Mouse (Mus musculus) MEL (cell line): ENCODE data around the gene Rbm15b.

ENCODE experiments used
- CTCF ChIP-seq, 3 experiments: IDR thresholded peaks in 2 of 3; conservative IDR thresholded peaks in 1 of 3; 2 replicates each; pipeline ENCODE4 v1.5.1; 2011 to 2012; ENCODE audit warnings: low read length in 3 of 3, low read depth in 2 of 3, mild to moderate bottlenecking in 2 of 3, improper control_type of control experiment in 1 of 3, inconsistent platforms in 1 of 3, mixed read lengths in 1 of 3, moderate library complexity in 1 of 3; ENCODE audit not compliant: control insufficient read depth in 1 of 3, insufficient read depth in 1 of 3, poor library complexity in 1 of 3, severe bottlenecking in 1 of 3
- E2F4 ChIP-seq: IDR thresholded peaks from 2 replicates; pipeline ENCODE4 v1.6.1; 2011; ENCODE audit warnings: low read depth, low read length, improper control_type of control experiment, borderline replicate concordance
- ELF1 ChIP-seq: IDR thresholded peaks from 2 replicates; pipeline ENCODE4 v1.6.1; 2014; ENCODE audit warnings: low read depth, mild to moderate bottlenecking, inconsistent platforms, low read length, improper control_type of control experiment, moderate library complexity
- HCFC1 ChIP-seq: IDR thresholded peaks from 2 replicates; pipeline ENCODE4 v1.6.1; 2012; ENCODE audit warnings: low read depth, mild to moderate bottlenecking, inconsistent platforms, low read length, improper control_type of control experiment, moderate library complexity
- MAX ChIP-seq: IDR thresholded peaks from 2 replicates; pipeline ENCODE4 v1.6.1; 2011; ENCODE audit warnings: low read length, improper control_type of control experiment
- POLR2A ChIP-seq, 2 experiments: IDR thresholded peaks; 2 replicates each; pipeline ENCODE4 v1.6.1; 2011 to 2012; ENCODE audit warnings: low read length in 2 of 2, mild to moderate bottlenecking in 2 of 2, control low read depth in 1 of 2, improper control_type of control experiment in 1 of 2, low read depth in 1 of 2, moderate library complexity in 1 of 2; ENCODE audit not compliant: control insufficient read depth in 1 of 2, insufficient read depth in 1 of 2, poor library complexity in 1 of 2
- TCF12 ChIP-seq: IDR thresholded peaks from 2 replicates; pipeline ENCODE4 v1.6.1; 2014; ENCODE audit warnings: low read depth, mild to moderate bottlenecking, inconsistent platforms, low read length, improper control_type of control experiment, moderate library complexity
- USF1 ChIP-seq: IDR thresholded peaks from 2 replicates; pipeline ENCODE4 v1.6.1; 2014; ENCODE audit warnings: low read depth, mild to moderate bottlenecking, inconsistent platforms, low read length, improper control_type of control experiment, moderate library complexity

- TF ChIP-seq CTCF (IDR thresholded peaks at IDR 0.05 in 2 of 3, conservative IDR thresholded peaks at IDR 0.05 in 1 of 3; ENCODE audit: control insufficient read depth in 1 of 3, insufficient read depth in 1 of 3, low read depth in 2 of 3, low read length in 3 of 3, poor library complexity in 1 of 3, severe bottlenecking in 1 of 3), result peak in 2 of 3 experiments; percentile 36 to 37; a peak in 3 of 6 replicates
- no peak for TF ChIP-seq ELF1
- no peak for TF ChIP-seq HCFC1
- TF ChIP-seq TCF12, result no peak
- peak; percentile 15; the same call in 1 of the 2 replicates for TF ChIP-seq USF1
- no peak for TF ChIP-seq MAX
- no peak for TF ChIP-seq POLR2A (IDR thresholded peaks at IDR 0.05; ENCODE audit: control insufficient read depth in 1 of 2, insufficient read depth in 1 of 2, low read depth in 1 of 2, low read length in 2 of 2, poor library complexity in 1 of 2)
- no peak for TF ChIP-seq E2F4
These were observed 46.7 kb downstream of the Rbm15b start for GRCm38 (mm10) chr9:106840569-106840968.
